Mouse (Mus musculus) intestine, postnatal 0 days (tissue): ENCODE data around the gene Zc3h12a. TPM values are rescaled to one million over a fixed set of nuclear protein-coding genes. Genes with fewer than 3 reads are reported as not detected.

ENCODE experiments used
- ATAC-seq: fragments of 200-750 bp; cut with Nextera tagmentation; 2 replicates; pipeline ENCODE4 v1.8.0; 2017; ENCODE audit warnings: mild to moderate bottlenecking, moderate TSS enrichment, moderate library complexity
- H3K27ac ChIP-seq: fragments of 300-500 bp; sonication (generic); 2 replicates; pipeline ENCODE4 v1.5.1; 2014; ENCODE audit warnings: mild to moderate bottlenecking, low read depth, low read length, moderate library complexity
- H3K27me3 ChIP-seq: fragments of 300-500 bp; sonication (generic); replicated peaks from 2 replicates; pipeline ENCODE4 v1.6.1; 2014; ENCODE audit warnings: low read length, mixed read lengths; ENCODE audit not compliant: control insufficient read depth, insufficient read depth
- H3K36me3 ChIP-seq: fragments of 300-500 bp; sonication (generic); 2 replicates; pipeline ENCODE4 v1.6.1; 2014; ENCODE audit warnings: mild to moderate bottlenecking, moderate library complexity; ENCODE audit not compliant: control insufficient read depth, insufficient read depth
- H3K4me1 ChIP-seq: fragments of 300-500 bp; sonication (generic); replicated peaks from 2 replicates; pipeline ENCODE4 v1.6.1; 2014; ENCODE audit warnings: antibody characterized with exemption, low read length, mixed read lengths; ENCODE audit not compliant: control insufficient read depth, insufficient read depth
- H3K4me2 ChIP-seq: fragments of 300-500 bp; sonication (generic); replicated peaks from 2 replicates; pipeline ENCODE4 v1.6.1; 2014; ENCODE audit warnings: low read depth, mild to moderate bottlenecking, moderate library complexity
- H3K4me3 ChIP-seq: fragments of 300-500 bp; sonication (generic); 2 replicates; pipeline ENCODE4 v1.5.1; 2014; ENCODE audit warnings: low read depth, low read length
- H3K9ac ChIP-seq: fragments of 300-500 bp; sonication (generic); 2 replicates; pipeline ENCODE4 v1.6.1; 2014; ENCODE audit warnings: mild to moderate bottlenecking, low read depth, low read length
- H3K9me3 ChIP-seq: fragments of 300-500 bp; sonication (generic); 2 replicates; pipeline ENCODE4 v1.6.1; 2016; ENCODE audit warnings: mixed run types; ENCODE audit not compliant: control insufficient read depth
- CTCF ChIP-seq: sonication (generic); IDR thresholded peaks from 2 replicates; pipeline ENCODE4 v1.5.1; 2016; ENCODE audit warnings: low read depth, mild to moderate bottlenecking, control low read depth, antibody characterized with exemption, moderate library complexity
- WGBS: fragments of 180-500 bp; shearing (Covaris S2); extraction: QIAGEN DNeasy Blood & Tissue Kit; methylation state at CpG from one replicate; pipeline ENCODE4 v1.1.7; 2014; 5-methylcytosine and 5-hydroxymethylcytosine counted together
- polyA plus RNA-seq: library from polyadenylated mRNA; unstranded; fragments of >200 nt; fragmentation: Nextera tagmentation; extraction: Ambion mirVana; gene quantifications from 2 replicates; pipeline ENCODE4 v1.2.1, GENCODE M21; 2015

Gene Zc3h12a
- polyA plus RNA-seq, 1 experiment from 2014 or later = 1.3 TPM

DNA sequence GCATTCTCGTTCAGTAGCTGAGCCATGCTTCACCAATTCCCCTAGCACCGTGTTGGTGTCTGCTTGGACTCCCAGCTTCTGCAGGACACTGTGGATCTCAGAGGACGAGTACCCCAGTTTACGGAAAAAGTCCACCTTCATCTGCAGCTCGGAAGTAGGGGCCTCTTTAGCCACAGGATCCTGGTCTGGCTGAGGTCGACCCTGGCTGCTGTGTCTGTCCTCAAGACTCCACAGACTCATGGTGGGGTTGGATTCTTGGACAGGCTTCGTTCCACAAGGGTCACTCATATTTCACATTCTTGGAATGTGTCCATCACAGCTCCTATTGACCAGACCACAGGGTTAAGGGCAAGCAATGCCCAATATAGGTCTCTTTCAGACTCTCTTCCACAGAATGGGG is 879 bp downstream of the Zc3h12a start:
- WGBS = 83% methylated on average over 7 of the region's 7 CpGs
- no peaks in the 10 kb centered on the region for H3K9me3 ChIP-seq
- TF ChIP-seq CTCF = no peak
- peak overlapping the region; percentile 93 for H3K27ac ChIP-seq
- H3K4me1 ChIP-seq = peaks cover 20% of the 10 kb centered on the region
- H3K4me3 ChIP-seq = peak overlapping the region; percentile 66
- H3K36me3 ChIP-seq = no peaks in the 10 kb centered on the region
- no peaks in the 10 kb centered on the region for H3K27me3 ChIP-seq
- no peak for ATAC-seq
- H3K4me2 ChIP-seq = peak overlapping the region; percentile 94
- H3K9ac ChIP-seq = peak overlapping the region; percentile 69; the same call in 1 of the 2 replicates

- Histone ChIP-seq H3K4me1 (peaks cover 23% of the 10 kb centered on the region), H3K4me2 (peak overlapping the region; percentile 94; the same call in 1 of the 2 replicates), H3K9ac (no peak overlapping the region), H3K27me3 (no peaks in the 10 kb centered on the region), H3K9me3 (no peaks in the 10 kb centered on the region), H3K27ac (no peak overlapping the region), H3K4me3 (no peak overlapping the region), H3K36me3 (peaks cover under 1% of the 10 kb centered on the region; the same call in 1 of the 2 replicates)
- WGBS = 81% methylated on average over 3 of the region's 3 CpGs
- TF ChIP-seq CTCF = no peak
- no peak for ATAC-seq
Measured at GRCm38 (mm10) chr4:125126186-125126585, 1.5 kb downstream of the Zc3h12a start.

- 54% methylated on average over 7 of the region's 7 CpGs for WGBS
- ATAC-seq = no peak
- peak overlapping the region; percentile 27; the same call in 1 of the 2 replicates for H3K4me2 ChIP-seq
- H3K36me3 ChIP-seq = peaks cover 8% of the 10 kb centered on the region; the same call in 1 of the 2 replicates
- no peak overlapping the region for H3K4me3 ChIP-seq
- no peaks in the 10 kb centered on the region for H3K9me3 ChIP-seq
- no peaks in the 10 kb centered on the region for H3K27me3 ChIP-seq
- TF ChIP-seq CTCF = no peak
- peaks cover 23% of the 10 kb centered on the region for H3K4me1 ChIP-seq
- H3K27ac ChIP-seq = peak overlapping the region; percentile 72
- no peak overlapping the region; the same call in 1 of the 2 replicates for H3K9ac ChIP-seq
Measured at GRCm38 (mm10) chr4:125125361-125125921, 2.2 kb downstream of the Zc3h12a start.

DNA sequence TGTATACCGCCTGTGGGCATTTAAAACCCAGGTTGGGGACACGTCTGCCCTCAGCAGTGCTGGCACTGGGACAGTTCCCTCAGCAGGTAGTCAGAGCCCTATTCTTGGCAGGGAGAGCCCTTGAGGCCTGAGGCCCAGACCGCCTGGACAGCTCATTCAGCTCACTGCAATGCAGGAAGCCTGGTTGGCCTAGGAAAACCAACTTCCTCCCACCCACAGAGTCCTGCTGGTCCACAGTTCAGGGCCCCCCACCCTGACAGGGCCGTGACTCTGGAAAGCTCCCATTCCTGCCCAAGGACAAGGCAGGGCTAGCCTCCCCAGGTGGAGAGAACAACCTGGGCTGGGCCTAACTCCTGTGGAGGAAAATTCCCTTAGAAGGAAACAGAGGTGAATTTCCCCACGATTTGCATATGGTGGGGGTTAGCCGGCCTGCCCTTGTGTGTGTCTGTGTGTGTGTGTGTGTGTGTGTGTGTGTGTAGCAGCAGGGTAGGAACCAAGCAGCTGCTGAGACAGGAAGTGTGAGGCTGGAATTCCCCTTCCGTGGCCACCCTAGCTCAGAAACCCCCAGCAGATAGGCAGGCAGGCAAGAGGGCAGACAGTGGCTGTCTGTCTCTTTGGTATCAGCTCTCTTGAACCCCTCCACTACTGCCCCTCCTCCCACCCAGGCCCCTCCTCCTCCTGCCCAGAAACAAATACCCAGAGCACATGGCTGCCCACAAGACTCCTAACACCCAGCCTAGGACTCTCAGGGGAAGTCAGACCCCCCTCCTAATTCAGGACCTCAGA is 3.0 kb downstream of the Zc3h12a start:
- Histone ChIP-seq H3K4me2 (peak overlapping the region; percentile 27; the same call in 1 of the 2 replicates), H3K4me1 (peaks cover 23% of the 10 kb centered on the region), H3K9ac (no peak overlapping the region; the same call in 1 of the 2 replicates), H3K4me3 (no peak overlapping the region), H3K9me3 (no peaks in the 10 kb centered on the region), H3K27ac (peak overlapping the region; percentile 72), H3K27me3 (no peaks in the 10 kb centered on the region), H3K36me3 (peaks cover 16% of the 10 kb centered on the region)
- no peak for TF ChIP-seq CTCF
- WGBS = 25% methylated on average over 7 of the region's 7 CpGs
- ATAC-seq = peak; percentile 46

- peak overlapping the region; percentile 40; the same call in 1 of the 2 replicates for H3K4me2 ChIP-seq
- no peak overlapping the region for H3K9ac ChIP-seq
- peaks cover 26% of the 10 kb centered on the region for H3K36me3 ChIP-seq
- H3K9me3 ChIP-seq = no peaks in the 10 kb centered on the region
- H3K4me3 ChIP-seq = no peak overlapping the region
- WGBS = 72% methylated on average over 7 of the region's 7 CpGs
- ATAC-seq = no peak
- TF ChIP-seq CTCF = no peak
- peak overlapping the region; percentile 81 for H3K27ac ChIP-seq
- peaks cover 23% of the 10 kb centered on the region for H3K4me1 ChIP-seq
- no peaks in the 10 kb centered on the region for H3K27me3 ChIP-seq
Measured at GRCm38 (mm10) chr4:125123279-125123671, 4.4 kb downstream of the Zc3h12a start.
